Comparison of ENCODE assay signal across 8 mouse cellular contexts in the genomic region with DNA sequence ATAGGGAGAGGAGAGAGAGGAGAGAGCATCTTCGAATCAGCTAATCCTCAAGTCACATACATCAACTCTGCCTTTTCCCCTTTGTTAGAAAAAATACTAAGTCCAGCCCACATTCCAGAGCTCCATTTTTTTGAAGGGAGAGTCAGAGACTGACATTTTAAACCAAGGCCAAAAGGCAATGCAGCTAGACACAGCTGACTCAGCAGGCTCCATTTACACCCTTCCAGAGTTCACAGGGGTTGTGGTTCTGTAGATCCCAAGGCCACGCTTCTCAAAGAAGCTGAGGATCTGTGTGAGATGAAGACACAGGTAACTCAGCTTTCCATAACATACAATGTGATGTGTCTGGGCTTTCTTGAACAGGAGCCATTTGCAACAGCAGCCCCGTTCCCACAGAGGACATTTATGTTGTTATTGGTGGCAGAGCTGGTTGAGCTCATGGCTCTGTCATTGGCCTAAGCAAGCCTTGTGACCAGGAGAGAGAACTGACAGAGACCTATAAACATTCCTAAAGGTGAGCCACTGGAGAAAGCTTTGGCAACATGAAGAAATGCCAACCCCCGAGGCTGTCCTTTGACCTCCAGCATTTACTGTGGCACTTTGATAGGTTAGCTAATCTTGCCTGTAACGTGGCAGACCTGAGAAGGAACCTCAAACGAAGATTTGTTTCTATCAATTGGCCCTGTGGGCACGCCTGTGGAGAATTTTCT. TPM values are rescaled to one million over a fixed set of nuclear protein-coding genes. Genes with fewer than 3 reads are reported as not detected.
DNase-seq lines count a peak whose midpoint lies in the region; ATAC-seq and TF ChIP-seq lines count a peak whose summit lies in the region.

No protein-coding gene starts in this region.

- 0 out of 2 replicates have a peak, but pooled peaks cover 5% of the 10 kb centered on the region for H3K27me3 ChIP-seq in embryonic facial prominence, embryonic 10.5 days (replicated peaks; ENCODE audit: low read depth, poor library complexity, severe bottlenecking)
- 0 out of 2 replicates have a peak, but pooled peaks cover 9% of the 10 kb centered on the region for H3K27me3 ChIP-seq in hindbrain, embryonic 13.5 days
- no peaks in the 10 kb centered on the region for H3K27me3 ChIP-seq in liver, embryonic 11.5 days (replicated peaks; ENCODE audit: control insufficient read depth, insufficient read depth, low read length)
- no peaks in the 10 kb centered on the region for H3K27me3 ChIP-seq in small intestine, adult 2 months (ENCODE audit: control insufficient read depth, insufficient read depth, low read length)

- H3K4me1 ChIP-seq in embryonic facial prominence, embryonic 10.5 days: peaks cover 26% of the 10 kb centered on the region
- H3K4me1 ChIP-seq in hindbrain, embryonic 13.5 days (replicated peaks): no peaks in the 10 kb centered on the region; the same call in 1 of the 2 replicates
- peaks cover 10% of the 10 kb centered on the region; the same call in 1 of the 2 replicates for H3K4me1 ChIP-seq in liver, embryonic 11.5 days (replicated peaks; ENCODE audit: control insufficient read depth, insufficient read depth, low read length)
- peaks cover 6% of the 10 kb centered on the region; the same call in 1 of the 2 replicates for H3K4me1 ChIP-seq in small intestine, adult 2 months (ENCODE audit: control insufficient read depth, insufficient read depth, insufficient read length, low read length)

- WGBS in embryonic facial prominence, embryonic 10.5 days: 67% methylated on average over 7 of the region's 7 CpGs
- WGBS in hindbrain, embryonic 13.5 days: 75% methylated on average over 7 of the region's 7 CpGs
- 65% methylated on average over 7 of the region's 7 CpGs for WGBS in liver, embryonic 11.5 days
- WGBS in small intestine, adult 2 months: 33% methylated on average over 7 of the region's 7 CpGs

- TF ChIP-seq CTCF in small intestine, adult 2 months (IDR thresholded peaks at IDR 0.05; ENCODE audit: extremely low read depth, insufficient read length, insufficient replicate concordance, low read depth, low read length): no peak

- peak overlapping the region; percentile 54 for H3K4me2 ChIP-seq in hindbrain, embryonic 13.5 days
- H3K4me2 ChIP-seq in liver, embryonic 11.5 days: peak overlapping the region; percentile 64

- peak; percentile 10; the same call in 1 of the 2 replicates for ATAC-seq in hindbrain, embryonic 13.5 days (ENCODE audit: low FRiP score)
- peak; percentile 24 for ATAC-seq in liver, embryonic 11.5 days (replicated peaks; ENCODE audit: low FRiP score)

- no peaks in the 10 kb centered on the region for H3K9me3 ChIP-seq in embryonic facial prominence, embryonic 10.5 days
- H3K9me3 ChIP-seq in hindbrain, embryonic 13.5 days: no peaks in the 10 kb centered on the region
- H3K9me3 ChIP-seq in liver, embryonic 11.5 days (ENCODE audit: control insufficient read depth, low read length): no peaks in the 10 kb centered on the region

- no peak for TF ChIP-seq POLR2A in small intestine, adult 2 months (IDR thresholded peaks at IDR 0.05; ENCODE audit: low read depth, low read length)

- peak overlapping the region; percentile 90 for H3K27ac ChIP-seq in embryonic facial prominence, embryonic 10.5 days (replicated peaks)
- peak overlapping the region; percentile 62 for H3K27ac ChIP-seq in hindbrain, embryonic 13.5 days
- H3K27ac ChIP-seq in liver, embryonic 11.5 days (ENCODE audit: low read depth, low read length): no peak overlapping the region
- peak overlapping the region; percentile 96 for H3K27ac ChIP-seq in small intestine, adult 2 months (ENCODE audit: insufficient read depth, low read depth, low read length)

- H3K36me3 ChIP-seq in embryonic facial prominence, embryonic 10.5 days (replicated peaks): no peaks in the 10 kb centered on the region
- H3K36me3 ChIP-seq in hindbrain, embryonic 13.5 days: no peaks in the 10 kb centered on the region
- H3K36me3 ChIP-seq in liver, embryonic 11.5 days (ENCODE audit: control insufficient read depth, insufficient read depth, low read length): no peaks in the 10 kb centered on the region
- H3K36me3 ChIP-seq in small intestine, adult 2 months (ENCODE audit: control insufficient read depth, insufficient read depth, low read length): no peaks in the 10 kb centered on the region

- peak overlapping the region; percentile 59; the same call in 1 of the 2 replicates for H3K9ac ChIP-seq in hindbrain, embryonic 13.5 days
- peak overlapping the region; percentile 46; the same call in 1 of the 2 replicates for H3K9ac ChIP-seq in liver, embryonic 11.5 days (ENCODE audit: low read depth, low read length)

- peak; percentile 45 for DNase-seq in embryo, embryonic 11 days
- no peak for DNase-seq in embryo, embryonic 10.5 days (ENCODE audit: low spot score)
- DNase-seq in embryonic facial prominence, embryonic 10.5 days (ENCODE audit: low spot score): no peak
- DNase-seq in liver, embryonic 11.5 days (ENCODE audit: low spot score): no peak
- DNase-seq in left cerebral cortex, postnatal 4 days: no peak
- DNase-seq in layer of hippocampus, postnatal 10 days (ENCODE audit: low spot score in 2 of 2): no peak

- peak overlapping the region; percentile 59 for H3K4me3 ChIP-seq in embryonic facial prominence, embryonic 10.5 days
- H3K4me3 ChIP-seq in hindbrain, embryonic 13.5 days: peak overlapping the region; percentile 37
- peak overlapping the region; percentile 48 for H3K4me3 ChIP-seq in liver, embryonic 11.5 days (ENCODE audit: low read depth, low read length)
- H3K4me3 ChIP-seq in small intestine, adult 2 months (ENCODE audit: low read depth, low read length): peak overlapping the region; percentile 87

- intact Hi-C loops in left cerebral cortex, postnatal 4 days (cut with DNase I): no loop called here

RNA-seq across cellular contexts. Expression of gene Ano10, which starts 17.0 kb away (rescaled TPM):
- 26.3 and 27.9 TPM in 2 replicates for polyA plus RNA-seq in embryonic facial prominence, embryonic 10.5 days (2016; fragmentation: Nextera tagmentation; extraction: Ambion mirVana)
- polyA plus RNA-seq in hindbrain, embryonic 13.5 days (2015; fragmentation: Nextera tagmentation; extraction: Ambion mirVana): 48.7 and 49.7 TPM in 2 replicates
- 15.4 and 16.9 TPM in 2 replicates for polyA plus RNA-seq in liver, embryonic 11.5 days (2014; fragmentation: Nextera tagmentation; extraction: Ambion mirVana)
- polyA plus RNA-seq in small intestine, adult 2 months (2012; rRNA removed): 24.8 and 80.3 TPM in 2 replicates
- total RNA-seq in left cerebral cortex, postnatal 4 days (2021): 10 to 100 TPM; 33.3 to 37.4 TPM
- total RNA-seq in layer of hippocampus, postnatal 10 days (2021): 10 to 100 TPM; 30.6 to 35.2 TPM

RNA-seq across cellular contexts. Expression of gene Abhd5, which starts 40.2 kb away (rescaled TPM):
- 19.3 and 21.6 TPM in 2 replicates for polyA plus RNA-seq in embryonic facial prominence, embryonic 10.5 days (2016; fragmentation: Nextera tagmentation; extraction: Ambion mirVana)
- 21.2 and 21.5 TPM in 2 replicates for polyA plus RNA-seq in hindbrain, embryonic 13.5 days (2015; fragmentation: Nextera tagmentation; extraction: Ambion mirVana)
- 22.1 and 24.2 TPM in 2 replicates for polyA plus RNA-seq in liver, embryonic 11.5 days (2014; fragmentation: Nextera tagmentation; extraction: Ambion mirVana)
- polyA plus RNA-seq in small intestine, adult 2 months (2012; rRNA removed): 7.2 and 9.2 TPM in 2 replicates
- total RNA-seq in left cerebral cortex, postnatal 4 days (2021): 10 to 100 TPM; 30.9 to 36.2 TPM
- total RNA-seq in layer of hippocampus, postnatal 10 days (2021): 10 to 100 TPM; 26.6 to 29.1 TPM

Comparison
In these comparisons a context has a peak if more than half of its experiments do, and no peak if none do; other contexts are left out.
1. H3K4me3 ChIP-seq: peak in every context shown above with its lines; median percentile 87 in small intestine, adult 2 months; 59 in embryonic facial prominence, embryonic 10.5 days; 48 in liver, embryonic 11.5 days; 37 in hindbrain, embryonic 13.5 days.